Mouse (Mus musculus) stomach, postnatal 0 days (tissue): Measurements from ENCODE around the gene Lamc3. TPM values are rescaled to one million over a fixed set of nuclear protein-coding genes. Genes with fewer than 3 reads are reported as not detected.

ENCODE experiments used
- ATAC-seq: fragments of 200-750 bp; cut with Nextera tagmentation; 2 replicates; pipeline ENCODE4 v1.8.0; 2017; ENCODE audit not compliant: low FRiP score, low TSS enrichment
- DNase-seq: peaks from one replicate; pipeline ENCODE4 v3.0.0-alpha.2; 2016; ENCODE audit warnings: low spot score
- H3K27ac ChIP-seq: fragments of 300-500 bp; sonication (generic); replicated peaks from 2 replicates; pipeline ENCODE4 v1.5.1; 2014; ENCODE audit warnings: mild to moderate bottlenecking, control low read depth
- H3K27me3 ChIP-seq: fragments of 300-500 bp; sonication (generic); 2 replicates; pipeline ENCODE4 v1.6.1; 2014; ENCODE audit warnings: low read length; ENCODE audit not compliant: control insufficient read depth, insufficient read depth
- H3K36me3 ChIP-seq: fragments of 300-500 bp; sonication (generic); 2 replicates; pipeline ENCODE4 v1.6.1; 2014; ENCODE audit warnings: low read length, mixed read lengths; ENCODE audit not compliant: control insufficient read depth, insufficient read depth
- H3K4me1 ChIP-seq: fragments of 300-500 bp; sonication (generic); replicated peaks from 2 replicates; pipeline ENCODE4 v1.6.1; 2014; ENCODE audit warnings: antibody characterized with exemption; ENCODE audit not compliant: control insufficient read depth, insufficient read depth
- H3K4me2 ChIP-seq: fragments of 300-500 bp; sonication (generic); replicated peaks from 2 replicates; pipeline ENCODE4 v1.6.1; 2014; ENCODE audit warnings: low read depth, mild to moderate bottlenecking, control low read depth, moderate library complexity
- H3K4me3 ChIP-seq: fragments of 300-500 bp; sonication (generic); 2 replicates; pipeline ENCODE4 v1.5.1; 2014; ENCODE audit warnings: low read depth, low read length, control low read depth
- H3K9ac ChIP-seq: fragments of 300-500 bp; sonication (generic); 2 replicates; pipeline ENCODE4 v1.6.1; 2014; ENCODE audit warnings: mild to moderate bottlenecking, low read length, control low read depth, mixed read lengths
- H3K9me3 ChIP-seq: fragments of 300-500 bp; sonication (generic); 2 replicates; pipeline ENCODE4 v1.6.1; 2016; ENCODE audit warnings: low read length; ENCODE audit not compliant: control insufficient read depth
- CTCF ChIP-seq: IDR thresholded peaks from 2 replicates; pipeline ENCODE4 v1.5.1; 2016; ENCODE audit warnings: antibody characterized with exemption, low read depth, mild to moderate bottlenecking, moderate library complexity
- EP300 ChIP-seq: optimal IDR thresholded peaks from 2 replicates; pipeline ENCODE3; 2016; ENCODE audit warnings: antibody characterized with exemption
- WGBS: fragments of 180-500 bp; shearing (Covaris S2); extraction: QIAGEN DNeasy Blood & Tissue Kit; methylation state at CpG from one replicate; pipeline ENCODE4 v1.1.7; 2014; 5-methylcytosine and 5-hydroxymethylcytosine counted together
- polyA plus RNA-seq: library from polyadenylated mRNA; unstranded; fragments of >200 nt; fragmentation: Nextera tagmentation; extraction: Ambion mirVana; gene quantifications from 2 replicates; pipeline ENCODE4 v1.2.1, GENCODE M21; 2015

Gene Lamc3
- polyA plus RNA-seq, 1 experiment from 2014 or later = 0.79 TPM

- H3K36me3 ChIP-seq = no peaks in the 10 kb centered on the region
- H3K27me3 ChIP-seq = no peaks in the 10 kb centered on the region; the same call in none of the 2 replicates
- DNase-seq (no peak), ATAC-seq (no peak)
- 6% methylated on average over 35 of the region's 35 CpGs for WGBS
- peaks cover 3% of the 10 kb centered on the region; the same call in 1 of the 2 replicates for H3K4me1 ChIP-seq
- H3K9me3 ChIP-seq = no peaks in the 10 kb centered on the region
- H3K4me3 ChIP-seq = peak overlapping the region; percentile 52
- peak overlapping the region; percentile 75 for H3K4me2 ChIP-seq
- TF ChIP-seq EP300 (no peak), CTCF (no peak)
- no peak overlapping the region for H3K27ac ChIP-seq
- H3K9ac ChIP-seq = peak overlapping the region; percentile 47
Measured at GRCm38 (mm10) chr2:31846692-31847660, 40.1 kb upstream of the Lamc3 start.

DNA sequence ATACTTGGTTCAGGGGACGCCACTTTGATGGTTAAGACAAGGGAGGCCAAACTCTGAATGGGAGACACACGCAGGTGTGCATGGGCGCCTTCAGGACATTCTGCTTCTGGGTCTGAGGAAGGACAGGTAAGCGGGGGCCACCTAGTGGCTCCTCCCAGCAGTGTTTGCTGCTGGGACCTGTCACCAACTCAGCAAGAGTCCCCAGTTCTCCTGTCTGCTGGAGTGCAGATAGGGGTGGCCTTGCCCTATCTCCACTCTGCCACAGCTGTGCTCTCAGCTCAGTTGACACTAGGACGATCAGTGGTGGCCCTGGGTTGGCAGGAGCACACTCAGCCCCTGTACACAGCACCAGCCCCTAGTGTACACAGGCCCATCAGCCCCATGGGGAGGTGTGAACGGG lies 39.2 kb upstream of the Lamc3 start:
- Histone ChIP-seq H3K4me1 (peaks cover 3% of the 10 kb centered on the region; the same call in 1 of the 2 replicates), H3K4me3 (no peak overlapping the region), H3K9me3 (no peaks in the 10 kb centered on the region), H3K27me3 (no peaks in the 10 kb centered on the region; the same call in none of the 2 replicates), H3K27ac (no peak overlapping the region), H3K4me2 (no peak overlapping the region), H3K9ac (no peak overlapping the region), H3K36me3 (no peaks in the 10 kb centered on the region)
- TF ChIP-seq EP300 = no peak
- peak; percentile 71 for TF ChIP-seq CTCF
- peak; percentile 66 for DNase-seq
- 20% methylated on average over 6 of the region's 6 CpGs for WGBS
- peak; percentile 21; the same call in 1 of the 2 replicates for ATAC-seq

- H3K36me3 ChIP-seq = no peaks in the 10 kb centered on the region
- H3K9ac ChIP-seq = no peak overlapping the region
- H3K4me3 ChIP-seq = no peak overlapping the region
- H3K9me3 ChIP-seq = no peaks in the 10 kb centered on the region
- no peaks in the 10 kb centered on the region for H3K27me3 ChIP-seq
- no peak overlapping the region for H3K4me2 ChIP-seq
- no peak for DNase-seq
- ATAC-seq = no peak
- no peak overlapping the region for H3K27ac ChIP-seq
- no peak for TF ChIP-seq CTCF
- TF ChIP-seq EP300 = no peak
- 29% methylated on average over 12 of the region's 12 CpGs for WGBS
- peaks cover 3% of the 10 kb centered on the region; the same call in 1 of the 2 replicates for H3K4me1 ChIP-seq
Measured at GRCm38 (mm10) chr2:31850141-31850540, 37.0 kb upstream of the Lamc3 start.

DNA sequence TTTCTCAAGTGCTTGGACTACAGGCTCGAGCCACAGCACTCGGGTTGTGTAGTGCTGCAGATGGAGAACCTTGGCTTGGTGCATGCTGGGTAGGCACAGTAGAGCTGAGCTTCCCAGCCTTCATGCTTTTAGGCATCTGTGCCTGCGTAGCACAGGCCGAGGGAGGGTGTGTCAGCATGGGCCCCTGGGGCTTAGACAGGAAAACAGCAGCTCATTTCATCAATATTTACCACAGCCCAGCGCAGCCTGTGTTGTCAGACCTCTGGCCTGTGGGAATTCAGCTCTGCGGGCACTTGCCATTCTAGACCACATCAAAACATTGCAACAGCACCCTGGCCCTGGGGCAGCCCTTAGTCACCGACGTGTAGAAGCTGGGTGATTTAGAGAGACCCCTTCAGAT lies 31.1 kb upstream of the Lamc3 start:
- Histone ChIP-seq H3K4me1 (no peaks in the 10 kb centered on the region), H3K9me3 (no peaks in the 10 kb centered on the region), H3K4me3 (no peak overlapping the region), H3K27me3 (no peaks in the 10 kb centered on the region; the same call in 1 of the 2 replicates), H3K9ac (no peak overlapping the region), H3K4me2 (no peak overlapping the region), H3K27ac (no peak overlapping the region), H3K36me3 (no peaks in the 10 kb centered on the region)
- ATAC-seq = no peak
- WGBS = 68% methylated on average over 8 of the region's 8 CpGs
- DNase-seq = no peak
- no peak for TF ChIP-seq EP300
- TF ChIP-seq CTCF = no peak

GRCm38 (mm10) chr2:31857180-31857579 lies 29.9 kb upstream of the Lamc3 start:
- ATAC-seq (no peak), DNase-seq (no peak)
- Histone ChIP-seq H3K27me3 (no peaks in the 10 kb centered on the region; the same call in 1 of the 2 replicates), H3K9ac (no peak overlapping the region), H3K9me3 (no peaks in the 10 kb centered on the region), H3K36me3 (no peaks in the 10 kb centered on the region), H3K4me1 (no peaks in the 10 kb centered on the region), H3K4me2 (no peak overlapping the region), H3K4me3 (no peak overlapping the region), H3K27ac (no peak overlapping the region)
- WGBS = 50% methylated on average over 6 of the region's 6 CpGs
- TF ChIP-seq EP300 (no peak), CTCF (no peak)

DNA sequence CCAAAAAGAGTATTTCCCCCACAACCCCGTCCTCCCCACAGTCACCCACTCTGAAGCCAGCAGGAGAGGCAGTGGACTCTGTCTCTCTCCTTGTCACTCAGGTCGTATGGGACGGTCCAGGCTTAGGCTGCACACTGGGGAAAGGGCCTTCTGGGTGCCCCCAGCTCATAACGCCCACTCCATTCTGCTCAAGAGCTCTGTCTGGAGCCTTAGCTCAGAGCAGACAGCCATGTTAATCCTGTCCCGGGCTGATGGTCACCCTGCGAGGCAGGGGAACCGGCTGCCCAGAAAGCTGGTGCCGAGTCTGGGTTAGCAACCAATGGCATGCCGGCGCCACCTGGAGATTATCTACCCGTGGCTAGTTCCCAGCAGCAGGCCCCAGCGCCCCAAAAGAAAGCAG lies 28.6 kb upstream of the Lamc3 start:
- H3K27ac ChIP-seq = no peak overlapping the region
- H3K4me1 ChIP-seq = no peaks in the 10 kb centered on the region
- no peak for DNase-seq
- no peaks in the 10 kb centered on the region for H3K36me3 ChIP-seq
- ATAC-seq = no peak
- no peak overlapping the region for H3K9ac ChIP-seq
- 37% methylated on average over 12 of the region's 12 CpGs for WGBS
- no peaks in the 10 kb centered on the region for H3K9me3 ChIP-seq
- no peak overlapping the region for H3K4me3 ChIP-seq
- no peaks in the 10 kb centered on the region; the same call in 1 of the 2 replicates for H3K27me3 ChIP-seq
- H3K4me2 ChIP-seq = no peak overlapping the region
- TF ChIP-seq EP300 (no peak), CTCF (no peak)
